Mouse (Mus musculus) liver, postnatal 0 days (tissue): Measurements from ENCODE around the gene Ipcef1.

ENCODE experiments used
- CTCF ChIP-seq: sonication (generic); IDR thresholded peaks from 2 replicates; pipeline ENCODE4 v1.5.1; 2016; ENCODE audit warnings: antibody characterized with exemption, low read depth
- EP300 ChIP-seq: IDR thresholded peaks from 2 replicates; pipeline ENCODE4 v1.6.1; 2016; ENCODE audit warnings: antibody characterized with exemption, low read depth, mild to moderate bottlenecking

DNA sequence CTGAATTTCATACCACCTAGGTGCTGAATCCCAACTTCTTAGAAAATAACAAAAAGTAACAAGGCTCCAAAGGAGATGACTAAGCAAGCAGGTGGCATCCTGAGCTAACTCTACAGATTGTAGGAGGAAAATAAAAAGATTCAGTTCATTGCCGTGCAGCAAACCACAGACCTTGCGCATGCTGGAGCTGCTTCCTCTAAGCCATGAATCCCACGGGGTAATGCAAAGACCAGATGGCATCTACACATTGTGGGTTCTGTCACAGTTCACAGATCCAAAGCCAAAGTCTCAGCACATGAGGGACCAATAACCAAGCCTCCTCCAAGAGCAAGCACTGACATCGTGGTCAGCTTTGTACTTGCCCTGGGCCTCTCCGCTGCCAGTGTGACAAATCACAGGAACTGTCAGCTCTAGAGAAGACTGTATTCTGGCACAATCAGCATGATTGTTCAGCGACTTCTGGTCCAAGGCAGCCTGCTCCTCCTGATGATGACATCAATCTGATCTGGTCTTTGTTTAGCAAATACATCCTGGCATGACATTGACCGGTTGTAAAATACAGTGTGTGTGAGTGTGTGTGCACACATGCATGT is 204.0 kb downstream of the Ipcef1 start:
- no peak for TF ChIP-seq CTCF
- TF ChIP-seq EP300: no peak
